Mouse (Mus musculus) CH12.LX (cell line): ENCODE data around the gene Espl1. TPM values are rescaled to one million over a fixed set of nuclear protein-coding genes. Genes with fewer than 3 reads are reported as not detected.

Source experiments
- DNase-seq: peaks from one replicate; pipeline ENCODE4 v3.0.0-alpha.2; 2013; ENCODE audit errors: extremely low read depth
- H3K27ac ChIP-seq: 2 replicates; pipeline ENCODE4 v1.5.1; 2012; ENCODE audit warnings: low read depth, mild to moderate bottlenecking, control low read depth, moderate library complexity; ENCODE audit not compliant: insufficient read depth
- H3K27me3 ChIP-seq: replicated peaks from 2 replicates; pipeline ENCODE3; 2012; ENCODE audit warnings: inconsistent platforms
- H3K36me3 ChIP-seq, 2 experiments: replicated peaks in 1 of 2; 2 replicates each; pipeline versions ENCODE3 to v1.6.1; 2012; ENCODE audit warnings: inconsistent platforms in 1 of 2, low read length in 1 of 2, mild to moderate bottlenecking in 1 of 2, mixed read lengths in 1 of 2, moderate library complexity in 1 of 2; ENCODE audit not compliant: control insufficient read depth in 1 of 2, insufficient read depth in 1 of 2
- H3K4me1 ChIP-seq, 2 experiments: 2 replicates each; pipeline ENCODE4 v1.6.1; 2012; ENCODE audit warnings: inconsistent platforms in 1 of 2, moderate library complexity in 1 of 2; ENCODE audit not compliant: insufficient read depth in 2 of 2, control insufficient read depth in 1 of 2
- H3K4me2 ChIP-seq: 2 replicates; pipeline ENCODE4 v1.6.1; 2012; ENCODE audit warnings: low read depth, mild to moderate bottlenecking, control low read depth; ENCODE audit not compliant: poor library complexity, insufficient read depth, severe bottlenecking
- H3K4me3 ChIP-seq, 3 experiments: fragments of 150-350 bp in 1 of 3; sonication (generic) in 1 of 3; replicated peaks in 1 of 3; 2 replicates each; pipeline versions ENCODE3 to v1.5.1; 2011 to 2012; ENCODE audit warnings: low read depth in 2 of 3, low read length in 2 of 3, mild to moderate bottlenecking in 2 of 3, moderate library complexity in 2 of 3, control low read depth in 1 of 3, improper control_type of control experiment in 1 of 3, inconsistent platforms in 1 of 3, mixed read lengths in 1 of 3; ENCODE audit not compliant: poor library complexity in 1 of 3
- H3K79me2 ChIP-seq: replicated peaks from 2 replicates; pipeline ENCODE4 v1.6.1; 2012; ENCODE audit warnings: mild to moderate bottlenecking, moderate library complexity; ENCODE audit not compliant: control insufficient read depth, poor library complexity, insufficient read depth, severe bottlenecking; ENCODE audit errors: extremely low read depth
- H3K9ac ChIP-seq: 2 replicates; pipeline ENCODE4 v1.6.1; 2012; ENCODE audit warnings: low read depth, mild to moderate bottlenecking, control low read depth, moderate library complexity; ENCODE audit not compliant: insufficient read depth
- H3K9me3 ChIP-seq: replicated peaks from 2 replicates; pipeline ENCODE3; 2012; ENCODE audit warnings: low read length, inconsistent platforms, mixed read lengths
- CHD1 ChIP-seq: IDR thresholded peaks from 2 replicates; pipeline ENCODE4 v1.6.1; 2012; ENCODE audit warnings: low read depth, low read length, improper control_type of control experiment, inconsistent platforms
- E2F4 ChIP-seq: IDR thresholded peaks from 2 replicates; pipeline ENCODE4 v1.6.1; 2011; ENCODE audit warnings: low read depth, low read length, improper control_type of control experiment; ENCODE audit not compliant: insufficient replicate concordance
- ETS1 ChIP-seq: conservative IDR thresholded peaks from 2 replicates; pipeline ENCODE4 v1.6.1; 2012; ENCODE audit warnings: low read depth, mild to moderate bottlenecking, inconsistent platforms, low read length, improper control_type of control experiment, moderate library complexity
- JUN ChIP-seq: IDR thresholded peaks from 2 replicates; pipeline ENCODE4 v1.6.1; 2011; ENCODE audit warnings: low read depth, mild to moderate bottlenecking, low read length, improper control_type of control experiment, moderate library complexity; ENCODE audit not compliant: insufficient read depth
- JUND ChIP-seq: conservative IDR thresholded peaks from 2 replicates; pipeline ENCODE4 v1.6.1; 2011; ENCODE audit warnings: low read depth, low read length, improper control_type of control experiment
- MXI1 ChIP-seq: IDR thresholded peaks from 2 replicates; pipeline ENCODE4 v1.6.1; 2011; ENCODE audit warnings: mild to moderate bottlenecking, low read depth, low read length, improper control_type of control experiment
- POLR2A ChIP-seq: IDR thresholded peaks from 2 replicates; pipeline ENCODE4 v1.6.1; 2011; ENCODE audit warnings: low read depth, mild to moderate bottlenecking, improper control_type of control experiment, low read length
- SMC3 ChIP-seq: IDR thresholded peaks from 2 replicates; pipeline ENCODE4 v1.6.1; 2011; ENCODE audit warnings: low read depth, low read length, improper control_type of control experiment
- UBTF ChIP-seq: IDR thresholded peaks from 2 replicates; pipeline ENCODE4 v1.6.1; 2012; ENCODE audit warnings: low read depth, mild to moderate bottlenecking, inconsistent platforms, low read length, improper control_type of control experiment, moderate library complexity
- USF2 ChIP-seq: conservative IDR thresholded peaks from 2 replicates; pipeline ENCODE4 v1.6.1; 2011; ENCODE audit warnings: low read depth, low read length, improper control_type of control experiment
- ZC3H11A ChIP-seq: IDR thresholded peaks from 2 replicates; pipeline ENCODE4 v1.6.1; 2012; ENCODE audit warnings: low read depth, mild to moderate bottlenecking, inconsistent platforms, low read length, improper control_type of control experiment
- dilution Hi-C: fragments of 300-500 bp; cut with MboI; formaldehyde crosslinking; loops from 2 replicates; pipeline ENCODE4 v1.14.3; 2020; ENCODE audit warnings: low sequenced_read_pairs; ENCODE audit not compliant: extremely low pct_unique_long_range_greater_than_20kb, extremely low pct_ligation_motif_present
- in situ Hi-C: fragments of 300-500 bp; cut with MboI; formaldehyde crosslinking; loops from 3 replicates; pipeline ENCODE4 v1.14.3; 2019; ENCODE audit warnings: low sequenced_read_pairs, low pct_ligation_motif_present, low pct_unique_long_range_greater_than_20kb, mixed read lengths
- polyA plus RNA-seq: library from polyadenylated mRNA; unstranded; fragments of >175 nt; gene quantifications from 2 replicates; pipeline ENCODE4 v1.2.1, GENCODE M21; 2012; ENCODE audit warnings: low read depth; ENCODE audit not compliant: insufficient read length
- total RNA-seq, 2 experiments: library from RNA; depleted of rRNA; stranded (reverse); fragments of 300-350 nt in 1 of 2; fragments of >200 nt in 1 of 2; gene quantifications; 2 replicates each; pipeline ENCODE4 v1.2.3; 2012 to 2014

Gene Espl1
- total and polyA plus RNA-seq, 3 experiments = 41.3 to 80.7 (median 51.0) TPM

GRCm38 (mm10) chr15:102369972-102370371 is 73.9 kb downstream of the Espl1 start:
- Histone ChIP-seq H3K9ac (no peak overlapping the region), H3K4me2 (peak overlapping the region; percentile 47)
- TF ChIP-seq USF2 = no peak
- no peak for TF ChIP-seq ETS1
- TF ChIP-seq SMC3 = no peak
- TF ChIP-seq CHD1 = no peak
- no peak for TF ChIP-seq MXI1
- TF ChIP-seq ZC3H11A = no peak
- TF ChIP-seq JUND = no peak
- TF ChIP-seq JUN = no peak
- TF ChIP-seq POLR2A = no peak
- TF ChIP-seq, all 38 proteins: peak for 0
- Histone ChIP-seq H3K79me2 (no peaks in the 10 kb centered on the region), H3K4me1 (peaks cover 5 to 6% of the 10 kb centered on the region in 2 experiments; a peak in 3 of 4 replicates), H3K9me3 (no peaks in the 10 kb centered on the region), H3K4me3 (no peak overlapping the region), H3K27me3 (peaks cover 64% of the 10 kb centered on the region), H3K36me3 (no peaks in the 10 kb centered on the region), H3K27ac (no peak overlapping the region)
- in situ Hi-C loops (no loop called here), dilution Hi-C loops (no loop called here)
- no peak for DNase-seq

GRCm38 (mm10) chr15:102370727-102371126 is 74.7 kb downstream of the Espl1 start:
- H3K4me2 ChIP-seq = no peak overlapping the region
- no peak overlapping the region for H3K4me3 ChIP-seq
- no peaks in the 10 kb centered on the region for H3K9me3 ChIP-seq
- peaks cover 64% of the 10 kb centered on the region for H3K27me3 ChIP-seq
- peaks cover 5 to 6% of the 10 kb centered on the region in 2 experiments; a peak in 3 of 4 replicates for H3K4me1 ChIP-seq
- in situ Hi-C loops = no loop called here
- no peak overlapping the region for H3K9ac ChIP-seq
- dilution Hi-C loops = no loop called here
- DNase-seq = no peak
- no peak overlapping the region for H3K27ac ChIP-seq
- no peaks in the 10 kb centered on the region for H3K79me2 ChIP-seq
- H3K36me3 ChIP-seq = no peaks in the 10 kb centered on the region
- TF ChIP-seq E2F4 (no peak), UBTF (no peak), MXI1 (no peak), CHD1 (no peak)

Other genes with a start within 250 kb of the Espl1 start
Only the 20 nearest of the 23 such genes appear.
- 0.08 and 0.13 TPM in 2 replicates for gene Tns2, start 195.9 kb upstream of the Espl1 start, total RNA-seq (2012; rRNA removed)
- gene Tns2, start 195.9 kb upstream of the Espl1 start, total RNA-seq (2014; rRNA removed) = not detected in 2 replicates
- 0.34 and 0.49 TPM in 2 replicates for gene Tns2, start 195.9 kb upstream of the Espl1 start, polyA plus RNA-seq
- 21.6 and 24.7 TPM in 2 replicates for gene Spryd3, start 160.0 kb upstream of the Espl1 start, total RNA-seq (2012; rRNA removed)
- 19.6 and 21.5 TPM in 2 replicates for gene Spryd3, start 160.0 kb upstream of the Espl1 start, total RNA-seq (2014; rRNA removed)
- 25.7 and 33.5 TPM in 2 replicates for gene Spryd3, start 160.0 kb upstream of the Espl1 start, polyA plus RNA-seq
- 0.38 TPM in 1 of 2 replicates, not detected in the other for gene Igfbp6, start 151.9 kb upstream of the Espl1 start, total RNA-seq (2012; rRNA removed)
- gene Igfbp6, start 151.9 kb upstream of the Espl1 start, total RNA-seq (2014; rRNA removed) = not detected in 2 replicates
- not detected in 2 replicates for gene Igfbp6, start 151.9 kb upstream of the Espl1 start, polyA plus RNA-seq
- gene Soat2, start 145.7 kb upstream of the Espl1 start, total RNA-seq (2012; rRNA removed) = 3.7 and 10.4 TPM in 2 replicates
- gene Soat2, start 145.7 kb upstream of the Espl1 start, total RNA-seq (2014; rRNA removed) = 0.09 and 0.28 TPM in 2 replicates
- gene Soat2, start 145.7 kb upstream of the Espl1 start, polyA plus RNA-seq = 0.56 and 0.65 TPM in 2 replicates
- gene Zfp740, start 93.0 kb upstream of the Espl1 start, total RNA-seq (2012; rRNA removed) = 30.5 and 32.1 TPM in 2 replicates
- 46.1 and 51.9 TPM in 2 replicates for gene Zfp740, start 93.0 kb upstream of the Espl1 start, total RNA-seq (2014; rRNA removed)
- gene Zfp740, start 93.0 kb upstream of the Espl1 start, polyA plus RNA-seq = 37.4 and 38.7 TPM in 2 replicates
- gene Csad, start 91.5 kb upstream of the Espl1 start, total RNA-seq (2012; rRNA removed) = 2.8 and 4.7 TPM in 2 replicates
- gene Csad, start 91.5 kb upstream of the Espl1 start, total RNA-seq (2014; rRNA removed) = 3.6 and 3.7 TPM in 2 replicates
- gene Csad, start 91.5 kb upstream of the Espl1 start, polyA plus RNA-seq = 3.8 and 4.2 TPM in 2 replicates
- 10.1 and 17.7 TPM in 2 replicates for gene Itgb7, start 64.3 kb upstream of the Espl1 start, total RNA-seq (2012; rRNA removed)
- 1.8 and 3.7 TPM in 2 replicates for gene Itgb7, start 64.3 kb upstream of the Espl1 start, total RNA-seq (2014; rRNA removed)
- 2.8 and 4.2 TPM in 2 replicates for gene Itgb7, start 64.3 kb upstream of the Espl1 start, polyA plus RNA-seq
- 0.64 and 0.76 TPM in 2 replicates for gene Rarg, start 38.7 kb upstream of the Espl1 start, total RNA-seq (2012; rRNA removed)
- gene Rarg, start 38.7 kb upstream of the Espl1 start, total RNA-seq (2014; rRNA removed) = 0.17 and 0.32 TPM in 2 replicates
- 0.63 and 0.76 TPM in 2 replicates for gene Rarg, start 38.7 kb upstream of the Espl1 start, polyA plus RNA-seq
- not detected in 2 replicates for gene Gm9918, start 25.7 kb upstream of the Espl1 start, total RNA-seq (2012; rRNA removed)
- not detected in 2 replicates for gene Gm9918, start 25.7 kb upstream of the Espl1 start, total RNA-seq (2014; rRNA removed)
- gene Gm9918, start 25.7 kb upstream of the Espl1 start, polyA plus RNA-seq = not detected in 2 replicates
- 31.1 and 37.1 TPM in 2 replicates for gene Mfsd5, start 16.8 kb upstream of the Espl1 start, total RNA-seq (2012; rRNA removed)
- gene Mfsd5, start 16.8 kb upstream of the Espl1 start, total RNA-seq (2014; rRNA removed) = 43.7 and 51.8 TPM in 2 replicates
- 76.2 and 90.6 TPM in 2 replicates for gene Mfsd5, start 16.8 kb upstream of the Espl1 start, polyA plus RNA-seq
- gene Pfdn5, start 29.9 kb downstream of the Espl1 start, total RNA-seq (2012; rRNA removed) = 265 and 269 TPM in 2 replicates
- gene Pfdn5, start 29.9 kb downstream of the Espl1 start, total RNA-seq (2014; rRNA removed) = 296 and 371 TPM in 2 replicates
- gene Pfdn5, start 29.9 kb downstream of the Espl1 start, polyA plus RNA-seq = 356 and 502 TPM in 2 replicates
- 105 and 126 TPM in 2 replicates for gene Myg1, start 35.4 kb downstream of the Espl1 start, total RNA-seq (2012; rRNA removed)
- gene Myg1, start 35.4 kb downstream of the Espl1 start, total RNA-seq (2014; rRNA removed) = 121 and 133 TPM in 2 replicates
- gene Myg1, start 35.4 kb downstream of the Espl1 start, polyA plus RNA-seq = 132 and 166 TPM in 2 replicates
- 95.5 and 98.3 TPM in 2 replicates for gene Aaas, start 54.5 kb downstream of the Espl1 start, total RNA-seq (2012; rRNA removed)
- gene Aaas, start 54.5 kb downstream of the Espl1 start, total RNA-seq (2014; rRNA removed) = 107 and 126 TPM in 2 replicates
- 241 and 266 TPM in 2 replicates for gene Aaas, start 54.5 kb downstream of the Espl1 start, polyA plus RNA-seq
- gene Sp7, start 70.9 kb downstream of the Espl1 start, total RNA-seq (2012; rRNA removed) = 0.04 TPM in 1 of 2 replicates, not detected in the other
- not detected in 2 replicates for gene Sp7, start 70.9 kb downstream of the Espl1 start, total RNA-seq (2014; rRNA removed)
- not detected in 2 replicates for gene Sp7, start 70.9 kb downstream of the Espl1 start, polyA plus RNA-seq
- 23.3 and 23.5 TPM in 2 replicates for gene Sp1, start 109.9 kb downstream of the Espl1 start, total RNA-seq (2012; rRNA removed)
- gene Sp1, start 109.9 kb downstream of the Espl1 start, total RNA-seq (2014; rRNA removed) = 22.3 and 27.1 TPM in 2 replicates
- gene Sp1, start 109.9 kb downstream of the Espl1 start, polyA plus RNA-seq = 25.6 and 31.8 TPM in 2 replicates
- not detected in 2 replicates for gene Amhr2, start 149.1 kb downstream of the Espl1 start, total RNA-seq (2012; rRNA removed)
- gene Amhr2, start 149.1 kb downstream of the Espl1 start, total RNA-seq (2014; rRNA removed) = not detected in 2 replicates
- not detected in 2 replicates for gene Amhr2, start 149.1 kb downstream of the Espl1 start, polyA plus RNA-seq
- 34.5 and 36.4 TPM in 2 replicates for gene Prr13, start 162.8 kb downstream of the Espl1 start, total RNA-seq (2012; rRNA removed)
- 26.1 and 32.2 TPM in 2 replicates for gene Prr13, start 162.8 kb downstream of the Espl1 start, total RNA-seq (2014; rRNA removed)
- 94.8 and 131 TPM in 2 replicates for gene Prr13, start 162.8 kb downstream of the Espl1 start, polyA plus RNA-seq
- 263 and 281 TPM in 2 replicates for gene Pcbp2, start 174.3 kb downstream of the Espl1 start, total RNA-seq (2012; rRNA removed)
- 308 and 379 TPM in 2 replicates for gene Pcbp2, start 174.3 kb downstream of the Espl1 start, total RNA-seq (2014; rRNA removed)
- gene Pcbp2, start 174.3 kb downstream of the Espl1 start, polyA plus RNA-seq = 1,350 and 1,545 TPM in 2 replicates
- not detected in 2 replicates for gene Gm10337, start 207.5 kb downstream of the Espl1 start, total RNA-seq (2012; rRNA removed)
- gene Gm10337, start 207.5 kb downstream of the Espl1 start, total RNA-seq (2014; rRNA removed) = not detected in 2 replicates
- not detected in 2 replicates for gene Gm10337, start 207.5 kb downstream of the Espl1 start, polyA plus RNA-seq
- 2.8 and 3.0 TPM in 2 replicates for gene Map3k12, start 220.8 kb downstream of the Espl1 start, total RNA-seq (2012; rRNA removed)
- gene Map3k12, start 220.8 kb downstream of the Espl1 start, total RNA-seq (2014; rRNA removed) = 1.4 and 1.5 TPM in 2 replicates
- 2.3 and 3.0 TPM in 2 replicates for gene Map3k12, start 220.8 kb downstream of the Espl1 start, polyA plus RNA-seq